Mouse (Mus musculus) cortical plate, adult 2 months (tissue): ENCODE measurements around the gene Hes5.

Experiments
- CTCF ChIP-seq: fragments of 200-500 bp; IDR thresholded peaks from 2 replicates; pipeline ENCODE4 v1.5.1; 2011; ENCODE audit warnings: mild to moderate bottlenecking, control low read depth, low read length; ENCODE audit not compliant: insufficient read depth; ENCODE audit errors: extremely low read depth
- POLR2A ChIP-seq: fragments of 200-500 bp; IDR thresholded peaks from 2 replicates; pipeline ENCODE4 v1.6.1; 2011; ENCODE audit warnings: mild to moderate bottlenecking, low read length, control low read depth; ENCODE audit not compliant: insufficient read depth; ENCODE audit errors: extremely low read depth

DNA sequence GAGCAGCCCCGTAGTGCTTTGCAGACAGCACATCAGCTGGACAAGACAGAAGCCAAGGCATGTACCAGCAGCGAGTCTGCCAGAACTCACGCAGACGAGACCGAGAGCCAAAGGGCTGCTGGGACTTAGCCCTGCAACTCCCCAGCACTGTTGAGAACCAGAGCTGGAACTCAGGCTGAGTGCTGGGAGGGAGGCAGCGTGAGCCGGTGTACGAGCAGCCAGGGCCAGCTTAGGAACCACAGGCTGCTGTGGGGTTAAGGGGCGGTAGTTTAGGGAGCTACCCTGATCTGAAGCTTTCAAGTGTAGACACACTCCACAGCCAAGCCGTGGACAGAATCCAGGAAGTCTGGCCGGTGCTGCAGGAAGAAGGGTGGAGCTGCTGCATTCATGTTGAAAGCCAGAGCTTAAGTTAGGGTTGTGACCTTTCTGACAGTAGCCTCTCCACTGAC lies 13.5 kb downstream of the Hes5 start:
- TF ChIP-seq POLR2A: no peak
- TF ChIP-seq CTCF: no peak
